Mouse (Mus musculus) small intestine, adult 2 months (tissue): ENCODE data around the gene Dab2ip. TPM values are rescaled to one million over a fixed set of nuclear protein-coding genes. Genes with fewer than 3 reads are reported as not detected.

Experiments
- H3K27ac ChIP-seq: fragments of 200-500 bp; 2 replicates; pipeline ENCODE4 v1.5.1; 2012; ENCODE audit warnings: low read depth, low read length, control low read depth, inconsistent platforms; ENCODE audit not compliant: insufficient read depth
- H3K27me3 ChIP-seq: fragments of 200-500 bp; 2 replicates; pipeline ENCODE4 v1.6.1; 2012; ENCODE audit warnings: mild to moderate bottlenecking, moderate library complexity, low read length, inconsistent platforms; ENCODE audit not compliant: control insufficient read depth, insufficient read depth
- H3K36me3 ChIP-seq: fragments of 200-500 bp; 2 replicates; pipeline ENCODE4 v1.6.1; 2012; ENCODE audit warnings: mild to moderate bottlenecking, low read length, control low read depth, inconsistent platforms; ENCODE audit not compliant: control insufficient read depth, insufficient read depth
- H3K4me1 ChIP-seq: fragments of 200-500 bp; 2 replicates; pipeline ENCODE4 v1.6.1; 2012; ENCODE audit warnings: low read length, inconsistent platforms, mixed read lengths; ENCODE audit not compliant: control insufficient read depth, insufficient read depth, insufficient read length
- H3K4me3 ChIP-seq: fragments of 200-500 bp; 2 replicates; pipeline ENCODE4 v1.5.1; 2012; ENCODE audit warnings: low read depth, mild to moderate bottlenecking, control low read depth, inconsistent platforms, low read length, moderate library complexity
- CTCF ChIP-seq: fragments of 200-500 bp; IDR thresholded peaks from 2 replicates; pipeline ENCODE4 v1.5.1; 2012; ENCODE audit warnings: low read depth, mild to moderate bottlenecking, control low read depth, inconsistent platforms, low read length, moderate library complexity, mixed read lengths; ENCODE audit not compliant: insufficient replicate concordance, insufficient read length; ENCODE audit errors: extremely low read depth
- POLR2A ChIP-seq: fragments of 200-500 bp; IDR thresholded peaks from 2 replicates; pipeline ENCODE4 v1.6.1; 2012; ENCODE audit warnings: low read depth, mild to moderate bottlenecking, control low read depth, inconsistent platforms, low read length, moderate library complexity
- WGBS: fragments of 180-500 bp; shearing (Covaris S2); methylation state at CpG from one replicate; pipeline ENCODE4 v1.1.7; 2018; 5-methylcytosine and 5-hydroxymethylcytosine counted together
- polyA plus RNA-seq: library from polyadenylated mRNA; depleted of rRNA; stranded (reverse); fragments of >200 nt; gene quantifications from 2 replicates; pipeline ENCODE4 v1.2.3, GENCODE M21; 2012

The Dab2ip gene
- polyA plus RNA-seq, 1 experiment, result 140 TPM

DNA sequence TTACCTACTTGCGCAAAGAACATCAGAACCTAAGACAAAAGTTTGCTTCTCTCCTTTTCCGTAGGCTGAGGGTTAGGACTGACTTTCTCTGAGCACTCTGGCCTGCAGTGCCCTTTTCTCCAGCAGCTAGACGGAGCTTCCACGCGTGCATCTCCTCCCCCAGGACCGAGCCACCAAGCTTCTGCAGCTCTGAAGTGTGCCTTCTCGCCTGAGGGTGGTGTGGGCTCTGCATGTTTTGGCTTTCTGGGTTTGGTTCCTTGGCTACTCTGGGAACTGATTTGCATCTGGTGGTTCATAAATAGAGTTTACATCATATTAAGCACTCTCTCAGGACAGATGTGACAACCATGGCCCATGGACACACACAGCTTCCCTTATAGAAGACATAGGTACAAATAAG, 135.0 kb downstream of the Dab2ip start:
- Histone ChIP-seq H3K4me1 (peaks cover 59% of the 10 kb centered on the region), H3K4me3 (peak overlapping the region; percentile 59)

DNA sequence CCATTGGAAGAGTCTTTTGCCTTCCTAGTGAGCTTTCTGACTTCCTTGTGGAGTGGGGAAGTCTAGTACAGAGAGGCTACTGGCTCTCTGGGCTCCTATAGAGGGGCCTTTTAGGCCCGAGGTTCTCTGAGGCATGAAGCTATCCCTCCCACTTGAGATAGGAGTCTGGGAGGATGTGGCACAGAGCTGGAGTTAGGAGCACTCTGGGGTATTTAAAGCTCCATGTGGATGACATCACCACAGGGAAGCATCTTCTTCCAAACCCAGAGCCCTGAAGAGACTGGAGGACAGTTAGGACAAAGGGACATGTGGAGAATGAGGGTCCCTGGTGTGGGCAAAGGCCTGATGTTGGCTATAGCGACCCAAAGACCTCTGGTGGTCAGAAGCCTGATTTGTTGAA, 136.0 kb downstream of the Dab2ip start:
- TF ChIP-seq POLR2A (no peak), CTCF (no peak)
- Histone ChIP-seq H3K4me3 (peak overlapping the region; percentile 12; the same call in 1 of the 2 replicates), H3K36me3 (no peaks in the 10 kb centered on the region), H3K27ac (peak overlapping the region; percentile 100), H3K27me3 (no peaks in the 10 kb centered on the region), H3K4me1 (peaks cover 54% of the 10 kb centered on the region)
- 33% methylated on average over 2 of the region's 2 CpGs for WGBS

More for the DNA sequence above, 135.0 kb downstream of the Dab2ip start:
- no peaks in the 10 kb centered on the region for H3K27me3 ChIP-seq
- no peaks in the 10 kb centered on the region for H3K36me3 ChIP-seq
- TF ChIP-seq CTCF (no peak), POLR2A (no peak)
- H3K27ac ChIP-seq, result peak overlapping the region; percentile 97
- 24% methylated on average over 7 of the region's 7 CpGs for WGBS

DNA sequence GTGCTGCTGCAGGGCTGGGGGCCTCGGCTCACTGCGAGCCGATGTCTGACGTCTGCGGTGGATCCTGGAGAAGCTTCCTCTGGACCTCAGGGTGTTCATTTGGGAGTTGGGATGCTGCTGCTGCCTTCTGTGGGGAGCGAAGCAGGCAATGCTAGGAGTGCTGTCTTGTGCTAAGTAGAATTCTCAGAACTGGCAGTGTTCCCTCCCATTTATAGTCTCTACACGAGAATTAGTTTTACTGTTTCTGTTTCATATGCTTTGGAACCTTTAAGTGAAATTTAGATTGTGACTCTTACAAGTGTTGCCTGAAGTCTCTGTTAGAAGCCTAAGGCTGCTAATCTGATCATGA, 138.1 kb downstream of the Dab2ip start:
- Histone ChIP-seq H3K4me1 (peaks cover 38% of the 10 kb centered on the region), H3K27me3 (no peaks in the 10 kb centered on the region), H3K4me3 (peak overlapping the region; percentile 47), H3K27ac (peak overlapping the region; percentile 100), H3K36me3 (no peaks in the 10 kb centered on the region)
- TF ChIP-seq CTCF (no peak), POLR2A (no peak)
- WGBS, result 21% methylated on average over 7 of the region's 7 CpGs

DNA sequence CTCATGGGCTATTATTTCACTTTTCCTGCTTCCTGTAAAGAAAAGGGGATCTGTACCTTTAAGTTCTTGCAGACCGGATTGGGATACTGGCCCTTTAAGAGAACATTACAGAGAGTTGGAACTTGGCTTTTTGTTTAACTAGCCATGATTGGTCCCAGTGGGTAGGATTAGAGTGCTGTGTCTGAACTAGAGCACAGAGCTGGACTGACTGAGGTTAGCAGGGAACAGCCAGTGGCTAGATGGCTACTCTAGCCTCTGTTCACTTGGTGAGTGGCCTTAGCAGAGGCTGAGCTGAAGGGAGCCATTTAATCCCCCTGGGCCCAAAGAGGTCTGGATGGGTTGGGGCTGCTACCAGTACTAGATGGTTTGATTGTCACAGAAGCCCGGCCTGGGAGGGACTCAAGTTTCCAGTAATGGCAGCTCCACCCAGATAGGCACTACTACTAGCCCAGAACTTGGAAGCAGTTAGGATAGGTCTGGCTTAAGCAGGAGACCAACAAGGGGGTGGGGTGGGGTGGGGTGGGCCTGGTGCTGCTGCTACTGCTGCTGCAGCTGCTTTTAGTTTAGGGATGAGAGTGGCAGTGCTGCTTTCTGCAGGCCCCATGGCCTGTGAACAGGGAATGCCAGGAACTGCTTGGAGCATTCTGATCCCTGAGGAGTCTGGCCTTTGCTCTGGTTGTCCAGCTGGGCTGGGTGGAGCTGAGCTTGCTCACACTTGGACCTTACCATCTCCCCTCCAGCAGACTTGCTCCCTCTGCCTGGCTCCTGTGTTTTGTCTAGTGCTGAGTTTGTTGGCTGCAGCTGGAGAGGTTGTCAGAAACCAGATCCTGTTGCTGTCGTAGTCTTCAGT, 138.7 kb downstream of the Dab2ip start:
- 17% methylated on average over 3 of the region's 3 CpGs for WGBS
- no peak for TF ChIP-seq CTCF
- TF ChIP-seq POLR2A, result no peak; the same call in 1 of the 2 replicates

DNA sequence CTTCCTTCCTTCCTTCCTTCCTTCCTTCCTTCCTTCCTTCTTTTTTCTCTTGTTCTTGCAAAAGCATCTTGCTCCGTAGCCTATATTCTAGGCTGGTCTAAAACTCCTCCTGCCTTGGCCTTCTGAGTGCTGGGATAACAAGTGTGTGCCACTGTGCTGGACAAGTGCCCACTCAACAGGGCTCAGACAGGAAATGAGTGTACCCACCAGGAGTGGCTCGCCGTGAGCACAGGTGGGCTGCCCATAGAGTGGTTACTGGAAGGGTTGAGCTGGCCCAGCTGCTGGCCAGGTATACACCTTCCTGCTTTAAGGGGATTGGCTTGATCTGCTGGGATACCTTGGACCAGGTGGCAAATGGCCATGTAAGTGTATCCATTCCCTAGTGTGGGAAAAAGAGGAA, 139.7 kb downstream of the Dab2ip start:
- peak overlapping the region; percentile 100; the same call in 1 of the 2 replicates for H3K27ac ChIP-seq

More for the DNA sequence above, 138.7 kb downstream of the Dab2ip start:
- Histone ChIP-seq H3K27ac (peak overlapping the region; percentile 100), H3K27me3 (no peaks in the 10 kb centered on the region), H3K4me1 (peaks cover 42% of the 10 kb centered on the region), H3K36me3 (no peaks in the 10 kb centered on the region), H3K4me3 (peak overlapping the region; percentile 58)

DNA sequence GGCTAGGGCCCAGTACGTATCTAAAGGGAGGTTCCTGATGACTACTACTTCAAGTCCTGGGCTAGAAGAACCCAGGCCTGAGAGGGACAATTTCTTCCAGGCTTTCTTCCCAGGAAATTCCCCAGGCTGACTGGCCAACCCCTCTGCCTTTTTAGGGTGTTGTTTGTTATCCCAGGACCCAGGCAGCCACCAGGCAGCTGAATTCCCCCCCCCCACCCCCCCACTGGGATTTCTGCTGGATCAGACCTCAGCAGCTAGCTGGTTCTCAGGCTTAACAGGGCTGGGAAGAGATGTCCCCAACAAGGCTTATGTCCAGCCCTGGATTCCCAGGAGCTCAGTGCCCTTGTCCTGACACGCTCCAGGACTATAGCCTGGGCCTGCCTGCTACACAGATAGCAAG, 142.9 kb downstream of the Dab2ip start:
- Histone ChIP-seq H3K4me1 (peaks cover 29% of the 10 kb centered on the region), H3K27me3 (no peaks in the 10 kb centered on the region), H3K4me3 (no peak overlapping the region), H3K36me3 (peaks cover 5% of the 10 kb centered on the region), H3K27ac (peak overlapping the region; percentile 28)
- TF ChIP-seq POLR2A, result no peak
- no peak for TF ChIP-seq CTCF
- WGBS, result 68% methylated on average over 2 of the region's 2 CpGs

More for the DNA sequence above, 139.7 kb downstream of the Dab2ip start:
- H3K36me3 ChIP-seq, result 0 out of 2 replicates have a peak, but pooled peaks cover 1% of the 10 kb centered on the region
- H3K27me3 ChIP-seq, result no peaks in the 10 kb centered on the region
- no peak for TF ChIP-seq CTCF
- TF ChIP-seq POLR2A, result no peak
- H3K4me3 ChIP-seq, result no peak overlapping the region
- peaks cover 48% of the 10 kb centered on the region for H3K4me1 ChIP-seq
- whole genome bisulfite sequencing, result 55% methylated on average over 3 of the region's 3 CpGs

DNA sequence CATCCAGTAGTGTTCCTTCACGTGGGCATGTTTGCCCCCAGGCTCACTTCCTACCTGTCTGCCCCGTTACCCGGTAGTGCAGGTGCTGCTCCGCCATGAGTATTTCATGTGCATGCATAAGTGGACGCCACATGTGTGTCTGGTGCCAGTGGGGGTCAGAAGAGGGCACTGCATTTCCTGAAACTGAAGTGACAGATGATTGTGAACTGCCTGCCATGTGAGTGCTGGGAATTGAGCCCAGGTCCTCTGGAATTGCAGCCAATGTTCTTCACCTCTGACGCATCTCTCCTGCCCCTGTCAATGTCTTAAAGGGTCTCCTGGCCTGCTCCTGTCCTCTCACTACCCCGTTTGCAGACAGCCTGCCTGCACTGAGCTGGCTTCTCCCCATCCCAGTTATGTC, 143.9 kb downstream of the Dab2ip start:
- Histone ChIP-seq H3K36me3 (peaks cover 9% of the 10 kb centered on the region), H3K4me1 (peaks cover 27% of the 10 kb centered on the region), H3K27me3 (no peaks in the 10 kb centered on the region), H3K4me3 (no peak overlapping the region), H3K27ac (no peak overlapping the region)
- 87% methylated on average over 7 of the region's 7 CpGs for WGBS
- TF ChIP-seq POLR2A, result no peak
- no peak for TF ChIP-seq CTCF
